Mouse (Mus musculus): Measurements from ENCODE around the gene Hist1h4a.

Gene Hist1h4a

DNA sequence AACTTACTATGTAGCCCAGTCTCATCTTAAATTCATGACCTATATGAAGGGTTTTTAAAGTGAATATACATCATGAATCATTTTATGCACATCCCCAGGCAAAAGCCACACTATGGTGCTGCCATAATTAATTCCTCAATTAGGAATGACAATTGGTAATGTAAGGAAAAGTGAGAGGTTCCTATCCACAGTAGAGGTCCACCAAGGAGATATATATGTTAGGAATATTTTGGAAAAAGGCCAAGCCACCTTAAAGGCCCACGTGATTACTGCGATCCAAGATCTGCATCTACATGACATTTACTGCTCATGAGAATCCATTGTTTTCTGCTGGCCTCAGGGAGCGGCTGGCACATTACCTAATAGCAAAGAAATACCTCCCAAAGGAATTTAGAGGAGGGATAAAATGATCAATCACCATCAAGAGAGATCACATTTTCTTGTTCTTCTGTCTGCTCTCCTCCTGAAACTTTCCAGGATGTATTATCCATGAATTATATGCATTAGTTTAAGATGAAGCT is 1.7 kb downstream of the Hist1h4a start:
- no peak for DNase-seq (ENCODE audit: low read depth, low spot score)

- DNase-seq (ENCODE audit: low read depth, low spot score), result peak; percentile 26
Observed at GRCm38 (mm10) chr13:23757921-23758320, 3.1 kb downstream of the Hist1h4a start.

GRCm38 (mm10) chr13:23757211-23757773 is 3.7 kb downstream of the Hist1h4a start:
- DNase-seq (ENCODE audit: low read depth, low spot score), result peak; percentile 34

DNA sequence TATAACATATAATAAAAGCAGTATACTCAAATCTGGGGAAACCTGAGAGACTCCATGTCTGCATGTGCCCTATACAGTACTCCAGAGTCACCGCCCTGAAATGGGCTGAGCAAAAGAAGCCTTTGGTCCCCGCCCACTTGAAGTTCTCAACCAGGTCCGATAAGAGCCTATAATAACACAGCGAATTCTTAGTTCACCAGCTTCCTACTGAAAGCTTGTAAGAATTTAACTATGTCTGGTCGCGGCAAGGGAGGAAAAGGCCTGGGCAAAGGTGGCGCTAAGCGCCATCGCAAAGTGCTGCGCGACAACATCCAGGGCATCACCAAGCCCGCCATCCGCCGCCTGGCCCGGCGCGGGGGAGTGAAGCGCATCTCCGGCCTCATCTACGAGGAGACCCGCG is 4.2 kb downstream of the Hist1h4a start, which contains the start of gene Hist1h4b:
Hist1h4b (plus strand) TSS at position 224 of the 400 bp plus-strand sequence.
- peak; percentile 96 for DNase-seq (ENCODE audit: low read depth, low spot score)

DNA sequence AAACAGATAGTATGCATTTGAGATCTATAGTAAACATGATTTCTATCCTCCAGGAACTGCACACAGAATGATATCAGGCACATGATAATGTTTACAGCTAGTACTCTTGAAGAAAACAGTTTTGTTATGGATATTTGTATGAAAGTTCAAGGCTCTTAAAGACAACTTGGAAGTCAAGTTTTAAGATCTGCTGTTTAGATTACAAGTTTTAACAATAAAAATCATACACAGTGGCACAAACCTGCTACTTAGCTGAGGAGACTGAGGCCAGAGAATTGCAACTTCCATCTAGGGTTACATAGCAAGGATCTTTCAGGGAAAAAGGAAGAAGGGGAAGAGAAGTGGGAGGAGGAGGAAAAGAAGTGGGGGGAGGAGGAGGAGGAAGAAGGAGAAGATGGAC is 6.0 kb downstream of the Hist1h4a start:
- no peak for DNase-seq (ENCODE audit: low read depth, low spot score)

GRCm38 (mm10) chr13:23753314-23754078 is 7.5 kb downstream of the Hist1h4a start:
- peak; percentile 49 for DNase-seq (ENCODE audit: low read depth, low spot score)

DNA sequence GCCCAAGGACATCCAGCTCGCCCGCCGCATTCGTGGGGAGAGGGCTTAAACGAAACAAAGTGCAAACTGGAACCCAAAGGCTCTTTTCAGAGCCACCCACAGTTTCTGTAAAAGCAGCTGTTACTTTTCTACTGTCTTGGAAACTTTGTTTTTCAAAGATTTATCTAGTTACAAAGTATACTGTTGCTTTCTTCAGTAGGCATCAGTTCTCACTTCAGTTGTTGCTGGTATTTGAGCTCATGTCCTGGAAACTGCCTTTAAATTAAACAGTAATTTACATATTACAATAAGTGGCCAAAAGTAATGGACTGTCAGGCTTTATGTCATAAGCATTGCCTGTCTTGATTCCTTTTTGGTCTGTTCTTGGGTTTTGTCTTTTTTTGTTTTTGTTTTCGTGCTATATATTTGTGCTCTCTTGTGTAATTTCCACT is 8.3 kb downstream of the Hist1h4a start:
- peak; percentile 36 for DNase-seq (ENCODE audit: low read depth, low spot score)

DNA sequence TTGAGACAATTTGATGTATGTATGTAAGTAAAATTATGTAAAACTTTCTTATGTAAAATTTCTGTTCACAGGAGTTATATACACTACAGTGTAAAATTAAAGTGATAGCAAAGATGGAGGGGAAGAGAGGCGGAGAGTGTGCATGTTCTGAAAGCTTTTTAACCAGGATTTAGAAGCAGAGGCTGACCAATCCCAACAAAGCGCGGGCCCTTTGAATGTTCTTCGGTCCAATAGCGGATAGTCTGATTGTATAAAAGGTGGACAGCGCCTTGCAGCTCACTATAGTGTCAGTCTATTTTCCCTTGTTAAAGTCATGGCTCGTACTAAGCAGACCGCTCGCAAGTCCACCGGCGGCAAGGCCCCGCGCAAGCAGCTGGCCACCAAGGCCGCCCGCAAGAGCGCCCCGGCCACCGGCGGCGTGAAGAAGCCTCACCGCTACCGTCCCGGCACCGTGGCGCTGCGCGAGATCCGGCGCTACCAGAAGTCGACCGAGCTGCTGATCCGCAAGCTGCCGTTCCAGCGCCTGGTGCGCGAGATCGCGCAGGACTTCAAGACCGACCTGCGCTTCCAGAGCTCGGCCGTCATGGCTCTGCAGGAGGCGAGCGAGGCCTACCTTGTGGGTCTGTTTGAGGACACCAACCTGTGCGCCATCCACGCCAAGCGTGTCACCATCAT is 8.8 kb downstream of the Hist1h4a start, which contains the start of gene Hist1h3b:
Hist1h3b (plus strand) TSS at position 201 of the 675 bp plus-strand sequence.
- DNase-seq (ENCODE audit: low read depth, low spot score), result peak; percentile 98

DNA sequence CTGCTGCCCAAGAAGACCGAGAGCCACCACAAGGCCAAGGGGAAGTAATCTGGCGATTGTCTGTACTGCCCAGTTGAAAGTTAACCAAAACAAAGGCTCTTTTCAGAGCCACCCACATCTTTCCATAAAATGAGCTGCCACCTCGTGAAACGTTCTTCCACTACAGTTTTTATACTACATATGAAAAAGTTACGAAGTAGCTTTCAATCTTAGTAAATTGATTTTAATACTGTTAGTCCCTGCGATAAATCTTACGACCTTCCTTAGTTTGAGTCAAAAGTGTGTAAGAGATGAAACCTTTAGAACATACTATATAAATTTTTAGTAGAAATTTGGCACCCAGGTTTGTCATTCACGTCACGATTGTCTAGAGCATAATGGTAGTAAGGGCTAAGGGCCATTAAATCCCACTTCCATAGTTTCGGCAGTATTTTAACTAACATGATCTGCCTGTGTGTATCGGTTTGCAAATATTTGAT is 9.5 kb downstream of the Hist1h4a start:
- DNase-seq (ENCODE audit: low read depth, low spot score), result peak; percentile 61

GRCm38 (mm10) chr13:23750839-23751477 is 10.1 kb downstream of the Hist1h4a start, which contains the start of gene Hist1h2ab:
Hist1h2ab (plus strand) TSS chr13:23751126.
- DNase-seq (ENCODE audit: low read depth, low spot score), result peak; percentile 81

GRCm38 (mm10) chr13:23749563-23750121 is 11.4 kb downstream of the Hist1h4a start:
- DNase-seq (ENCODE audit: low read depth, low spot score), result peak; percentile 56

DNA sequence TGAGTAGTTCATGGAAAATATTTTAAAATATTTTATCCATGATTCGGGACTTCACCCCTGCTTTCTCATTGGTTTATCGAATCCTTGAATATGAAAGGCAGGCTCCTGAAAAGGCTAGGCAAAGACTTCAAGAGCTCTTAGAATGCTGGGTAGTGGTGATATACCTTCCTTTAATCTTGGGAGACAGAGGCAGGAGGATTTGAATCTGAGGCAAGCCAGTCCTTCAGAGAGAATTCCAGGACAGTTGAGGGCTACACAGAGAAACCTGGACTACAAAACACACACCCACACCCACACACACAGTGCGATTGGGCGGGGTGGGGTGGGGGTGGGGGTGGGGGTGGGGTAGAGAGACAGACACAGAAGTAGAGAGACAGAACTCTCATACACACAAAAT is 13.1 kb downstream of the Hist1h4a start:
- peak; percentile 50 for DNase-seq (ENCODE audit: low read depth, low spot score)

- DNase-seq (ENCODE audit: low read depth, low spot score), result peak; percentile 60
Observed at GRCm38 (mm10) chr13:23747081-23747891, 13.7 kb downstream of the Hist1h4a start.

GRCm38 (mm10) chr13:23746201-23747080 is 14.6 kb downstream of the Hist1h4a start, which contains the start of gene Hist1h2bb:
Hist1h2bb (plus strand) TSS chr13:23746734.
- DNase-seq (ENCODE audit: low read depth, low spot score), result peak; percentile 94

DNA sequence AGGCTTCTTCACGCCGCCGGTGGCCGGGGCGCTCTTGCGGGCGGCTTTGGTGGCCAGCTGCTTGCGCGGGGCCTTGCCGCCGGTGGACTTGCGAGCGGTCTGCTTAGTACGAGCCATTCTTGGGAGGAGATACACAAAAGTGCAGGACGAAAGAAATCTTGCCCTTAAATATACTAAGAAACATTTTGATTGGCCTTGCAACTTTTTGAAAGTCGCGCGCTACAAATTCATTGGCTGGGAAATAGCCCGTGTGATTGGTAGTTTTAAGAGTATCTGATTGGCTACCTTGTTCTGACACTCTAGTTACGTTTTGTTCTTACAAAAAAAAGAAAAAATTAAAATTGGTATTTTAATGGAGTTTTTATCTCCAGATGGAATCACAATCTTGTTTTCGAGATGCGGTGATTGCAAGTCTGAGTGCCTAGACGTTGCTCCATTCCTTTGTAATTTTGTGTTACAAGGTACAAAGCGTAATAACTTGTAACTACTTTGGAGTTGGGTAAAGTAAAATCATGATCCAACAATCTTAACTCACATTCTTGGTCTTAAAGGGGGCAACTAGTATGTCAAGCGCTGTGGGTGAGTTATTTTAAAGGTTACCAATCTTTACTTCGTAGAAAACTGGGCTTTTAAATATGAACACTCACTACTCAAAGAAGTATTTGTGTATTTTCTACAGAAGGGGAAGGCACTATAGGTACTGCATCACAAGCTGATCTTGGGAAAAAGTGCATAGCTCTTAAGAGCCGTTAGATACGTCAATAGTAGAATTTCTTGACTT is 15.5 kb downstream of the Hist1h4a start, which contains the start of gene Hist1h3c:
Hist1h3c (minus strand) TSS at position 222 of the 781 bp plus-strand sequence.
- peak; percentile 94 for DNase-seq (ENCODE audit: low read depth, low spot score)

DNA sequence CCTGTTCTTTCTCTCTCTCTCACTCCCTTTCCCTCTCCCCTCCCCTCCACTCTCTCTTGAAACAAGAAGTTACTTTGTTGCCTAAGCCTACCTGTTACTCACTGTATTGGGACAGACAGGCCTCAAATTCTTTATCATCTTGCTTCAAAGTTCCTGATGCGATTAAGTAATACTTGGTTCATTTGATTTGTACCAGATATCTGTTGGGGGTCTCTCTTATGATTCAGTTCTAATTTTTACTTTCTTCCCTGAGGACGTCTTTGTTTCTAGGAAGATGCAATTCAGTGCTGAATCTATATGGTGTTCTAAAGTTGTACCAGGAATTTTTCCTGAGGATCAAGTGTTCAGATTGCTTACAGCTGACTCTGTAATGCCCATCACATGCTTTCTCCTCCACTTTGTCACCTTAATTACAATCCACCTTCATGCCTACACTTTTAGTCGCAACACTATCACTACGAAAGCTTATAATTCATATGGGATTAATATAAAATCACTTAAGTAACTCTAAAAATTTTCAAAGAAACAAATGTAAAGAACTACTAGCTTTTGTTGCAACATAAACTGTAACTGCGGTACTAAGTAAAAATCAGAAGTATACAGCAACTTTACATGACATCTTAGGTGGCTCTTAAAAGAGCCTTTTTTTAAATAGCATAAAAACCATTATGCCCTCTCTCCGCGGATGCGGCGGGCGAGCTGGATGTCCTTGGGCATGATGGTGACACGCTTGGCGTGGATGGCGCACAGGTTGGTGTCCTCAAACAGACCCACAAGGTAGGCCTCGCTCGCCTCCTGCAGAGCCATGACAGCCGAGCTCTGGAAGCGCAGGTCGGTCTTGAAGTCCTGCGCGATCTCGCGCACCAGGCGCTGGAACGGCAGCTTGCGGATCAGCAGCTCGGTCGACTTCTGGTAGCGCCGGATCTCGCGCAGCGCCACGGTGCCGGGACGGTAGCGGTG is 16.3 kb downstream of the Hist1h4a start:
- peak; percentile 73 for DNase-seq (ENCODE audit: low read depth, low spot score)

DNA sequence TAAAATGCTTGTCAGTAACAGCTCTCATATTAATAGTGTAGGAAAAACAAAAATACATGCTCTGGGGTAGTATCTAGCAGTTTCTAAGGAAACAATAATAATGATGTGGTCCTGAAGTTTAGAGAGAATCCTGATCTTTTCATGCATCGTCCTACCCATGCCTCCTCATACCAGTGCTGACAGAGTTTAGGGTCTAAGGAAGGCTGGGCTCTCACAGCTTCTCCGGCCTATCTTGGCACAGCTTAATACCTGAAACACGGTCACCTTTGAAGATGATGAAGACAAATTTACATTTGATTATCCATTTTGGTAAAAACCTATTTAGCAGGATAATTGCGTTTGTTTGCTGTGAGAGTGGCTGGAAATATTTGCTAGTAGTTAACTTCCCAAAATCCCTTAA is 17.1 kb downstream of the Hist1h4a start:
- DNase-seq (ENCODE audit: low read depth, low spot score), result peak; percentile 52
